Mouse (Mus musculus) heart, postnatal 0 days (tissue): ENCODE measurements around the gene Ubtf.

Source experiments
- CTCF ChIP-seq: IDR thresholded peaks from 2 replicates; pipeline ENCODE4 v1.5.1; 2016; ENCODE audit warnings: antibody characterized with exemption, control low read depth, low read depth
- EP300 ChIP-seq: IDR thresholded peaks from 2 replicates; pipeline ENCODE4 v1.6.1; 2016; ENCODE audit warnings: antibody characterized with exemption, low read depth

DNA sequence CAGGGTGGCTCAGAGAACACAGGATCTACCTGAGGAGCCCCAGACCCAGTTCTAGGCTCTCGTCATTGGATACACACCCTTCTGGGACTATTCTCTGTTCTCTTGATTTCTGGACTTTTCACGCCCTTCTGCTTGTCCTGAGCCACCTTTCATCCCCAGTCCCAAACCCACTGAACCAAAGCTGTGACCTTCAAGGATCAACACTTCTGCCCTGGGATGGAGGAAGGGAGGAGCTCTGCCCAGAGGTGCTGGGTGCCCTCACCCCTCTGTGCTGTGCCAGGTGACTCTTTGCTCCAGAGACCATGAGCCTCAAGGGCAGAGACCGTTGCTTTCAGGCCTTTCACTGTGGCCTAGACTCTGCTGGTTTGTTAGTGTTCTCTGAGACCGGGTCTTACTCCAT, 49.7 kb upstream of the Ubtf start:
- no peak for TF ChIP-seq CTCF
- TF ChIP-seq EP300, result no peak
